Mouse (Mus musculus) liver (tissue): ENCODE data around the gene Tbr1.

Experiments
- DNase-seq: peaks from one replicate; pipeline ENCODE4 v3.0.0-alpha.2; 2020; ENCODE audit warnings: mixed read lengths

Tbr1 gene

GRCm38 (mm10) chr2:61802656-61803251 is at the start of gene Tbr1:
Gene Tbr1, plus strand, starts transcription at chr2:61802930.
- DNase-seq, result peak; percentile 10

DNA sequence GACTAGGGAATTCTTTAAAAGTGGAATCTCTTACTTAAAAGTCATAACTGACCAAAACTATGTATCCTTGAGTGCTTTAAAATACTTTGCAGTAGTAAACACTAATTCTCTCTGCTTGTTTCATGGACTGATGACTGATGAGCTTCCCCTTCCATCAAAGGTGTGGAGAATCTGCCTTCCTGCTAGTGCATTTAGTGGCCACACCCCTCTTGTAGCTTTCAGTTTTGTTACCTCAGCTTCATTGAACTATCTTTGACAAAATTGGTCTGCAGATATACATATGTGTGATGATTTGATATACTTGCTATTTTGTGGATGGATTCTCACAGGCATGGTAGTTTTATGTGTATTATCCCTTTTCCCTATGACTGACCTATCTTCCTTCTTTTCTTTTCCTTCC is 47.7 kb upstream of the Tbr1 start:
- DNase-seq, result no peak

GRCm38 (mm10) chr2:61759234-61759855 is 43.4 kb upstream of the Tbr1 start:
- no peak for DNase-seq

DNA sequence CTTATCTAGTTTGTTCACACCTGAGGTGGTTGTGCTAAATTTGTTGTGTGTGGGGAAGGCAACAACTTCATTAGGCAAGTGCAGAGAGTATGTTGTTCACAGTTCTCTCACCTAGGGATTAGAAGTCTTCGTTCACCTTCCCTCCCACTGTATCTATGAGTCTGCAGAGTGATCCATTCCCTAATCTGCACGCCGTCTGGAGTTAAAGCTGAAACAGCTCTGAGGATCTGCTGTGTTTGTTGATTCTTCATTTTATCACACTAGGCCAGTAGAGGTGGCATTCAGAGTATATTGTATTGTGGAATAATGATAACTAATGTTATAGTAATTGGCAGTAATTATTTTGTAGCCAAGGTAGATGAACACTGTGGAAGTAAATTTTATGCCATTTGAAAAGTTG is 42.7 kb upstream of the Tbr1 start:
- DNase-seq, result peak; percentile 28

DNA sequence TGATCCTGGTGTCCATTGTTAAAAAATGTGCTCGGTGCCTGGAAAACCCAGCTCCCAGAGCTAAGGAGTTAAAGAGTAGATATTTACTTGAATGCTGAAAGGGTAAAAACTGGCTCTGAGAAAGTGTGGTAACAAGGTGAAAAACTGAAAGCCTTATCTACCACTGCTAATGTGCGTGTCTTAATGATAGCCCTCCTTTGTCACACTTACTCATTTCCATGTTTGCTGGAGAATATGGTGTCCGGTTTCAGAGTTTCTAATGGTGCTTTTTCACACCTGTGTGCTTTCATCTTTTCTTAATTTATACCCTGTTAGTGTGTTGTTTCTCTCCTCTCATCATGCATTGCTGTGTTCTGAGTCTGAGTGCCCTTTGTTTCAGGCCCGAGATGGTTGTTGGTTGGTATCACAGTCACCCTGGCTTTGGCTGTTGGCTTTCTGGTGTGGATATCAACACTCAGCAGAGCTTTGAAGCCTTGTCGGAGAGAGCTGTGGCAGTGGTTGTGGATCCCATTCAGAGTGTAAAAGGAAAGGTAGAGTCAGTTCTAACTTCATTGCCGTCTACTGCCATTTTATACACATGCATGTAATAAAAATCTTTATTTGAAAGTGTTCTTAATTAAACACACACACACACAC is 38.1 kb upstream of the Tbr1 start:
- no peak for DNase-seq

- DNase-seq, result no peak
Observed at GRCm38 (mm10) chr2:61765526-61765925, 37.2 kb upstream of the Tbr1 start.

GRCm38 (mm10) chr2:61780794-61781193 is 21.9 kb upstream of the Tbr1 start:
- no peak for DNase-seq

DNA sequence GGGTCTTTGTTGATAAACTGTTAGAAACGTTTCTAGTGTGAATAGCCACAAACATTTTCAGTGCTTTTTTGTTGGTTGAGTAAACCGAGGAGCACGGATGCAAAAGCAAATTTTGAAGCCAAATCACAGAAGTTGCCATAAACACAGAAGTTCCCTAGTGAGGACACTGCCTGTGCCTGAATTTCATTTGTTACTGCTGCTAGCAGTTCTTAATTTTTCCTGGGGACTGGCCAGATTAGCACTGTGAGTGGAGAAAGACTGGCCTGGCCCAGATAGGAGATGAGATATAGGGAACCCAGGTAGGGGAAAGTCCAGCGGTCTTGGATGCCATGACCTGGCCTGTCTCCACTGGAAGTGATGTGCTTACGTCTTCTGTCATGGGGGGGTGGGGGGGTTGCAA is 7.8 kb upstream of the Tbr1 start:
- no peak for DNase-seq

DNA sequence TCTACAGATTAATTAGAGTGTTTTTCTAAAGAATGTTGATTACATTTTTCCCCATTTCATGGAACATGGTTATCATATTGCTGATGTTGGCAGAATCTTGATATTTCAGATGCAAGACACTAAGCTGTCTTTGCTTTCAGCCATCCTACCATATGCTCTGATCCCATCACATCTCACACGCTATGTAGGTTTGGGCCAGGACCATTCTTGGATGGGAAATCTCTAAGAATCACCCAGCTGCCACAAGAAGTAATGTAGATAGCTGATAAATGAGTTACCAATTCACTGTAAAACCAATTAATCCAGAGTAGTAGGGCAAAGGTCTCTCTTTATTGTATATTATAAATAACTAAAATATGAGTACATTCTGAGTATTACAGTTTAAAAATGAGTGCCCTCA is 4.7 kb upstream of the Tbr1 start:
- DNase-seq, result no peak

GRCm38 (mm10) chr2:61803443-61804367 is 975 bp downstream of the Tbr1 start:
- no peak for DNase-seq

DNA sequence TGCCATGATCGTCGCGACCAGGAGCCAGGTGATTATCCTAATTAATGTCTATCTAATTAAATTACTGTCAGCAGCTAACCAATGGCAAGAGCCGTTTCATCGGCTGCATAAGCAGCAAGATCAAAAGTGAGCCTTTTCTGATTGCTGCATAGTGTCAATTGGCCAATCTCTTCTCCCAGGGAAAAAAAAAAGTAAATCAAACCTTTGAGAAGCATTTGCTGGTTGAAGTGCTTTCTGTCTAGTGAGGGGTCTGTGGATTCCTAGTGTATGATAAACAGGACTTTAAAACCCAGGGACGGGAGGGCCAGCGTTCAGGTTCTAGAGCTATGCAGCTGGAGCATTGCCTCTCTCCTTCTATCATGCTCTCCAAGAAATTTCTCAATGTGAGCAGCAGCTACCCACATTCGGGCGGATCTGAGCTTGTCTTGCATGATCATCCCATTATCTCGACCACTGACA is 1.7 kb downstream of the Tbr1 start:
- no peak for DNase-seq

- no peak for DNase-seq
Observed at GRCm38 (mm10) chr2:61804841-61805540, 2.3 kb downstream of the Tbr1 start.

DNA sequence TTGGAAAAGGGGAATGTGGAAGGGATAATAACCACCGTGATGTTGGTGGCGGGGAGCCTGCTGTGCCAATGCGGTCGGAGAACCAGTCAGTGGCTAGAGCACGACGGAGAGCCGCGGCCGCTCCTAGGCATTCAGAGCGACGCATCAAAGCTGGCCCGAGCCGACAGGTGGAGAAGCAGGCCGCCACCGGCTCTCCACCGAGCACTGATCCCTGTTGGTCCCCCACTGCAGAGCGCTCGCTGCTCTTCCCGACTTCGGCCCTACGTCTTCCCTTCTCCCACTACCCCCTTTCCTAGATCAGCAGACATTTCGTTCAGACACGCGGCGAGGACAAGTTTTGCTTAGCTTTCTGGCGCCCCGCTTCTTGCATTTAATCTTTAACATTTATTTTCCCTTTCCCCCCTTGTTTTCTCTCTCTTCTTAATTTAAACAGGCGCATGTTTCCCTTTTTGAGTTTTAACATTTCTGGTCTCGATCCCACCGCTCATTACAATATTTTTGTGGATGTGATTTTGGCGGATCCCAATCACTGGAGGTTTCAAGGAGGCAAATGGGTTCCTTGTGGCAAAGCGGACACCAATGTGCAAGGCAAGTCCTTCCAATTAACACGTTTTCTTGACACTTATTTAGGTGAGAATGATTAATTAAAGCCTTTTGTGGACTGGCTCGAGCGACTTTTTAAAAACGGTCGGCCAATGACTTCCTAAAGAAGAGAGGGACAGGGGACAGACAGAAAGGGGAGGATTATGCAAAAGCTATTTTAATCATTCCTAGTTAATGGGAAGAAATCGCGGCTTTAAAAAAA is 3.0 kb downstream of the Tbr1 start:
- DNase-seq, result no peak

- DNase-seq, result no peak
Observed at GRCm38 (mm10) chr2:61806346-61806825, 3.7 kb downstream of the Tbr1 start.

DNA sequence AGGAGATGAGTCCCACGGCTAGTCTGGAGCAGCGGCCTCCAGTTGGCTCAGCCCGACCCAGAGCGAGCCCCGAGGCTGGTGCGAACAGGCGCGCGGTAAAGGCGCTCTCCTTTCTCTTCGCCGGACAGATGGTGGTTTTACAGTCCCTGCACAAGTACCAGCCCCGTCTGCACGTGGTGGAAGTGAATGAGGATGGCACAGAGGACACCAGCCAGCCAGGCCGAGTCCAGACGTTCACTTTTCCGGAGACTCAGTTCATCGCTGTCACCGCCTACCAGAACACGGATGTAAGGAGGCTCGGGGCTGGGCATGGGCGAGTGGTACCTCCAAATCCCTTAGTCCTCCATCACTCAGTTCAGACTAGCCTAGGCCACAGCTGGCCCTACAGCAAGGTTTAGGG is 4.4 kb downstream of the Tbr1 start:
- peak; percentile 15 for DNase-seq

GRCm38 (mm10) chr2:61807781-61808180 is 5.1 kb downstream of the Tbr1 start:
- DNase-seq, result no peak

- DNase-seq, result no peak
Observed at GRCm38 (mm10) chr2:61808776-61809175, 6.0 kb downstream of the Tbr1 start.

GRCm38 (mm10) chr2:61809381-61809780 is 6.7 kb downstream of the Tbr1 start:
- no peak for DNase-seq

- no peak for DNase-seq
Observed at GRCm38 (mm10) chr2:61810751-61811150, 8.0 kb downstream of the Tbr1 start.

DNA sequence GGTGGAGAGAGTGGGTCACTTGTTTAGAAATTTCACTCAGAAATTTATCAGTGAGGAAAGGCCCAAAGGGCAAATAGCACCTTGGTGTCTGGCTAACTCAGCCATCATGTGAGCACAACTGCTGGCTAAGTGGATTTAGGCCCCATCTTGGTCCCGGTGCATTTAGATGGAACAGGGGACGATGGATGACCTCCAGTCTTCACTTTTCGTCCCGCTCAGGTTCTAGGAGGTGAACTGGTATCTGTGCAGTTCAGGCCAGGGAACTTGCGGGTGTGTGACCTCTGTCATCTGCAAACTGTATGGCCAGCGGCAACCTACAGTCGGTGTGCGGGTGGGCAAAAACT is 8.4 kb downstream of the Tbr1 start:
- no peak for DNase-seq

DNA sequence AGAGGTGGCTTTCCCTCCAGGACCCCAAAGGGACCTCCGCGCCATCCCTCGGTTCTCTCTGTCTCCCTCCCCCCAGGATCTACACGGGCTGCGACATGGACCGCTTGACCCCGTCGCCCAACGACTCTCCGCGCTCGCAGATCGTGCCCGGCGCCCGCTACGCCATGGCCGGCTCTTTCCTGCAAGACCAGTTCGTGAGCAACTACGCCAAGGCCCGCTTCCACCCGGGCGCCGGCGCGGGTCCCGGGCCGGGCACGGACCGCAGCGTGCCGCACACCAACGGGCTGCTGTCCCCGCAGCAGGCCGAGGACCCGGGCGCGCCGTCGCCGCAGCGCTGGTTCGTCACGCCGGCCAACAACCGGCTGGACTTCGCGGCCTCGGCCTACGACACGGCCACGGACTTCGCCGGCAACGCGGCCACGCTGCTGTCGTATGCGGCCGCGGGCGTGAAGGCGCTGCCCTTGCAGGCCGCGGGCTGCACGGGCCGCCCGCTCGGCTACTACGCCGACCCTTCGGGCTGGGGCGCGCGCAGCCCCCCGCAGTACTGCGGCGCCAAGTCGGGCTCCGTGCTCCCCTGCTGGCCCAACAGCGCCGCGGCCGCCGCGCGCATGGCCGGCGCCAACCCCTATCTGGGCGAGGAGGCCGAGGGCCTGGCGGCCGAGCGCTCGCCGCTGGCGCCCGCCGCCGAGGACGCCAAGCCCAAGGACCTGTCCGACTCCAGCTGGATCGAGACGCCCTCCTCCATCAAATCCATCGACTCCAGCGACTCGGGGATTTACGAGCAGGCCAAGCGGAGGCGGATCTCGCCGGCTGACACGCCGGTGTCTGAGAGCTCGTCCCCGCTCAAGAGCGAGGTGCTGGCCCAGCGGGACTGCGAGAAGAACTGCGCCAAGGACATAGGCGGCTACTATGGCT is 9.0 kb downstream of the Tbr1 start:
- DNase-seq, result peak; percentile 25
